Mouse (Mus musculus): ENCODE results near the gene Frat2. TPM values are rescaled to one million over a fixed set of nuclear protein-coding genes. Genes with fewer than 3 reads are reported as not detected.
A peak's percentile ranks its signal among the peaks of the same experiment; 100 is the strongest.

Frat2 gene
- polyA plus RNA-seq, 1 experiment from 2014 or later: 9.8 TPM

DNA sequence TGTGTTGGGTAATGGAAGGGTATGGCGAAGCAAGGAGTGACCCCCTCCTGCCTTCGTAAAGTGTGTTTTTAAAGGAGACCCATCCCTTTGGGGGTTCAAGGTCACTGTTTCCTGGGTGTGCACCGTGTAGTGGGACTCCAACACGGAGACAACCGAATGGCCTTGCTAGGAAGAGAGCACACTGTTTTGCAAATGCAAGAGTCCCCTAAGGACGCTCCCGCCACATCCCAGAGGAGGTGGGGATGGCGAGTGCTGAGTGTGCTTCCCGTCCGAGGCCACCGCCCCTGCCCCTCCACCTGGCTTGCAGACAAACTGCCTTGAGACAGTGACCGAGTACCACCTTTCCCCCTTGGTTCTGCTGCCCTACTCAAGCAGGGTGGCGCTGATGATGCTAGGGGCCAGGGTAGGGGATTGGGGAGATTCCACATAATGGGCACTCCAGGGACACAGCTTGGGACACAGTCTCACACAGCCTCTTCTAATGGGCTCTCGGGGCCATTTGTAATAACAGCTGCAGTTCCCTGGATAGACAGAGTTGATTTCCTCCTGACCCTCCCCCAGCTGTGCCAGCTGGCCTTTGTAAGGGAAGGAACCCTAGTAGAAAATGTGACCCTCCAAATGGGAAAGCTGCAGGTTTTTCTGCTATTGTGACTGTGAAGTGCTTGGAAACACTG is 16.1 kb downstream of the Frat2 start:
- Histone ChIP-seq H3K27ac (ENCODE audit: low read depth, low read length) (peak overlapping the region; percentile 58), H3K27me3 (replicated peaks; ENCODE audit: control insufficient read depth, insufficient read depth, low read length) (no peaks in the 10 kb centered on the region), H3K4me3 (ENCODE audit: low read depth, low read length) (peak overlapping the region; percentile 83), H3K36me3 (ENCODE audit: control insufficient read depth, insufficient read depth, low read length) (no peaks in the 10 kb centered on the region), H3K4me1 (replicated peaks; ENCODE audit: control insufficient read depth, insufficient read depth, low read length) (peaks cover 48% of the 10 kb centered on the region), H3K9me3 (ENCODE audit: control insufficient read depth, low read length) (no peaks in the 10 kb centered on the region), H3K4me2 (peak overlapping the region; percentile 97), H3K9ac (ENCODE audit: low read depth, low read length) (peak overlapping the region; percentile 92)
- 10% methylated on average over 14 of the region's 14 CpGs for WGBS
- ATAC-seq (replicated peaks; ENCODE audit: low FRiP score) (no peak), DNase-seq (ENCODE audit: low spot score) (no peak)

DNA sequence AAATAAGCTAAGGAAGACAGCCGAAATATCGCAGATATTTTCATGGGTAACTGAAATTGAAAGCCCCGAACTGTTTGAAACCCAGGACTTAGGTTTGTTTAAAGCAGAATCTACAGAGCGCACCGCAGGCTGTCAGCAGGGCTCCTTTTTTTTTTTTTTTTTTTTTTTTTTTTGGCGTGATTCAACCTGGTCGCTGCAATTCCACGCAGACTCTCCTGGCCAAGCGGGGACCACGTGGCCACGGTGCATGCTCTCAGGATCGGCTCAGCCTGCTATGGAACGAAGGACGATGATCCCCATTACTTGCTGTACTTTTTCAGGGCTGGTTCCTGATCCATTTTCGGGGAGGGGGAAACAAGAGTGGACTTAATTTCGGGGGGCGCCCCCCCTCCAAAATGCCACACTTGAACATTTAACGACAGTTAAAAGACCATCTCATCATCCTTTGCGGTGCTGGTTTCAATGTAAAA is 16.8 kb downstream of the Frat2 start:
- under 1% methylated on average over 19 of the region's 19 CpGs for WGBS
- peaks cover 41% of the 10 kb centered on the region for H3K4me1 ChIP-seq (replicated peaks; ENCODE audit: control insufficient read depth, insufficient read depth, low read length)
- H3K36me3 ChIP-seq (ENCODE audit: control insufficient read depth, insufficient read depth, low read length): no peaks in the 10 kb centered on the region

DNA sequence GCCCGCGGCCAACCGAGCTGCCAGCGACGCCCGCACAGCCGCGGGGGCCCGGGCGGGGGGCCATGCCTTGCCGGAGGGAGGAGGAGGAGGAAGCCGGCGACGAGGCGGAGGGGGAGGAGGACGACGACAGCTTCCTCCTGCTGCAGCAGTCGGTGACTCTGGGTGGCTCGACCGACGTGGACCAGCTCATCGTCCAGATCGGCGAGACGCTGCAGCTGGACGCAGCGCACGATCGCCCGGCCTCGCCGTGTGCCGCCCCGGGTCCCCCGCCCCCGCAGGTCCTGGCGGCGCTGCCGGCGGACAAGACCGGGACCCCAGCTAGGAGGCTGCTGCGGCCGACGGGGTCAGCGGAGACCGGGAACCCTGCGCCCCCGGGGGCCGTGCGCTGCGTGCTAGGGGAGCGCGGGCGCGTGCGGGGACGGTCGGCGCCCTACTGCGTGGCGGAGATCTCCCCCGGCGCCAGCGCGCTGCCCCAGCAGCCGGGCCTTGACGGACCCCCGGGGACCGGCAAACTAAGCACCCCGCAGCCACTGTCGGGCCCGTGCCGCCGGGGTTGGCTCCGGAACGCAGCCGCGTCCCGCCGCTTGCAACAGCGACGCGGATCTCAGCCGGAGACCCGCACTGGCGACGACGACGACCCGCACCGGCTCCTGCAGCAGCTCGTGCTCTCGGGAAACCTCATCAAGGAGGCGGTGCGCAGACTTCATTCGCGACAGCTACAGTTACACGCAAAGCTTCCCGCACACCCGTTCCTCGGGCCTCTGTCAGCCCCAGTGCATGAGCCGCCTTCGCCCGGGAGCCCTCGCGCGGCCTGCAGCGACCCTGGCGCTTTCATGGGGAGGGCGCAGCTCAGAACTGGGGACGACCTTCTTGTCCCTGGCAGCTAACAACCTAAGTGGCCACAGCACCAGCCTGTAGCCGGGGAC is 17.6 kb downstream of the Frat2 start:
- H3K36me3 ChIP-seq (ENCODE audit: control insufficient read depth, insufficient read depth, low read length): no peaks in the 10 kb centered on the region
- H3K4me1 ChIP-seq (replicated peaks; ENCODE audit: control insufficient read depth, insufficient read depth, low read length): peaks cover 33% of the 10 kb centered on the region
- H3K4me3 ChIP-seq (ENCODE audit: low read depth, low read length): peak overlapping the region; percentile 83
- peak overlapping the region; percentile 92 for H3K9ac ChIP-seq (ENCODE audit: low read depth, low read length)
- peak overlapping the region; percentile 83 for H3K27ac ChIP-seq (ENCODE audit: low read depth, low read length)
- DNase-seq (ENCODE audit: low spot score) (peak; percentile 83), ATAC-seq (replicated peaks; ENCODE audit: low FRiP score) (peak; percentile 50)
- WGBS: 0% methylated on average over 102 of the region's 112 CpGs
- H3K27me3 ChIP-seq (replicated peaks; ENCODE audit: control insufficient read depth, insufficient read depth, low read length): no peaks in the 10 kb centered on the region
- H3K4me2 ChIP-seq: peak overlapping the region; percentile 97
- H3K9me3 ChIP-seq (ENCODE audit: control insufficient read depth, low read length): no peaks in the 10 kb centered on the region

More for the DNA sequence above, 16.8 kb downstream of the Frat2 start:
- H3K9me3 ChIP-seq (ENCODE audit: control insufficient read depth, low read length): no peaks in the 10 kb centered on the region
- H3K27ac ChIP-seq (ENCODE audit: low read depth, low read length): peak overlapping the region; percentile 83
- peak overlapping the region; percentile 92 for H3K9ac ChIP-seq (ENCODE audit: low read depth, low read length)
- H3K27me3 ChIP-seq (replicated peaks; ENCODE audit: control insufficient read depth, insufficient read depth, low read length): no peaks in the 10 kb centered on the region
- DNase-seq (ENCODE audit: low spot score): no peak
- peak overlapping the region; percentile 83 for H3K4me3 ChIP-seq (ENCODE audit: low read depth, low read length)
- no peak for ATAC-seq (replicated peaks; ENCODE audit: low FRiP score)
- H3K4me2 ChIP-seq: peak overlapping the region; percentile 97

DNA sequence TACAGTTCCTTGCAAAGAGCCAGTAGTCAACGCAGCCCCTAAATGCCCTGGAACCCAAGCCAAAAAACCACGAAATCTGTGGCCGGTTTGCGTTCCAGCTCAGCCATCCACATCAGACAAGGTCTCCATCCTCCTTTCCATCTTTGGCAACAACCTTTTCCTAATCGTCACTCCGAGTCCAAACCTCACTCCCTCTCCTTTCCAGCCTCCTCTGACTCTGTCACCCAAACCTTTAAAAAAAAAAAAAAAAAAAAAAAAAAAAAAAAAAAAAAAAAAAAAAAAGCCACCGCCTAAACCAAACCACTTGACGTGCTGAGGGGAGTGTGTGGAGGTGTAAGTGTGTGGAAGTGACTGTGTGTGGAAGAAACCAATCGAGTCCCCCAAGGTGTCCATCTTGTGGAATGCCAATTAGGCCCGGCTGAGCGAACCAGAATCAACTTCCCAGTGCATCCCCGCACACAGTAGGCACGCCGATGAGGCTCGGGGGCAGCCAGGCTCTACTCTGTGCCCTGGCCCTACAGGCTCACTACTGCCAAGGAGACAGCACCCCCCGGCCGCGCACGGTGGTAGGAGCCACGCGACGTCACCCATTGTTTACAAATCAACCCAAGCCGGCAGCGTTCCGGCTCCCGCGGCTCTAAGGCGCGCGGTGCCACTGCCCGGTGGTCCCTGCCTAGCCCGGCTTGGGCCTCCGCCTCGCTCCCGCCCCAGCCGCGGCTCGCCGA is 18.4 kb downstream of the Frat2 start, which contains the start of gene Frat1:
TSS of gene Frat1 (plus strand) at position 590 of the 725 bp plus-strand sequence.
- H3K9me3 ChIP-seq (ENCODE audit: control insufficient read depth, low read length): no peaks in the 10 kb centered on the region
- H3K27ac ChIP-seq (ENCODE audit: low read depth, low read length): peak within 1 kb of the TSS; percentile 83
- 1% methylated on average over 39 of the region's 39 CpGs for WGBS
- no peaks in the 10 kb centered on the region for H3K27me3 ChIP-seq (replicated peaks; ENCODE audit: control insufficient read depth, insufficient read depth, low read length)
- H3K4me2 ChIP-seq: peak within 1 kb of the TSS; percentile 97
- peak within 1 kb of the TSS; percentile 83 for H3K4me3 ChIP-seq (ENCODE audit: low read depth, low read length)
- H3K36me3 ChIP-seq (ENCODE audit: control insufficient read depth, insufficient read depth, low read length): no peaks in the 10 kb centered on the region
- H3K4me1 ChIP-seq (replicated peaks; ENCODE audit: control insufficient read depth, insufficient read depth, low read length): peaks cover 26% of the 10 kb centered on the region
- ATAC-seq (replicated peaks; ENCODE audit: low FRiP score): peak; percentile 89
- DNase-seq (ENCODE audit: low spot score): peak; percentile 98
- peak within 1 kb of the TSS; percentile 92 for H3K9ac ChIP-seq (ENCODE audit: low read depth, low read length)

DNA sequence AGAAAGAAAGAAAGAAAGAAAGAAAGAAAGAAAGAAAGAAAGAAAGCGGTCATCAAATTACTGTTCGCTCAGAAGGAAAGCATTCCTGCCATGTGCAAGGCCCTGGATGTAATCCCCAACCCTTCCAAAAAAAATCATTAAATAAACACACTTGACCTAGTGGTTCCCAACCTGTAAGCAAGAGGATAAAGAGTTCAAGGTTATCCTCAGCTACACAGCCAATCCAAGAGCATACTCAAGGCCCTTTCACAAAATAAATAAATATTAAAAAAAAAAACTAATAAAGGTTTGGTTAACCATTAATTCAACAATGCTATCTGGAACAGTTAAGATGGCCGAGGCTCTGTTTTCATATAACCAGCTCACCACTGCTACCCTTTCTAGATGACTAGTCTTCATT is 19.0 kb downstream of the Frat2 start:
- DNase-seq (ENCODE audit: low spot score): no peak
- peak overlapping the region; percentile 97 for H3K4me2 ChIP-seq

GRCm38 (mm10) chr19:41826529-41826928 is 21.4 kb downstream of the Frat2 start:
- Histone ChIP-seq H3K4me3 (ENCODE audit: low read depth, low read length) (no peak overlapping the region), H3K36me3 (ENCODE audit: control insufficient read depth, insufficient read depth, low read length) (no peaks in the 10 kb centered on the region), H3K4me2 (no peak overlapping the region), H3K27me3 (replicated peaks; ENCODE audit: control insufficient read depth, insufficient read depth, low read length) (no peaks in the 10 kb centered on the region), H3K9ac (ENCODE audit: low read depth, low read length) (no peak overlapping the region), H3K4me1 (replicated peaks; ENCODE audit: control insufficient read depth, insufficient read depth, low read length) (peaks cover 11% of the 10 kb centered on the region), H3K27ac (ENCODE audit: low read depth, low read length) (no peak overlapping the region), H3K9me3 (ENCODE audit: control insufficient read depth, low read length) (no peaks in the 10 kb centered on the region)
- DNase-seq (ENCODE audit: low spot score): no peak
- no peak for ATAC-seq (replicated peaks; ENCODE audit: low FRiP score)
- WGBS: 72% methylated on average over 3 of the region's 3 CpGs

More for the DNA sequence above, 19.0 kb downstream of the Frat2 start:
- Histone ChIP-seq H3K4me3 (ENCODE audit: low read depth, low read length) (peak overlapping the region; percentile 83), H3K27ac (ENCODE audit: low read depth, low read length) (peak overlapping the region; percentile 55), H3K9me3 (ENCODE audit: control insufficient read depth, low read length) (no peaks in the 10 kb centered on the region), H3K9ac (ENCODE audit: low read depth, low read length) (peak overlapping the region; percentile 52; the same call in 1 of the 2 replicates), H3K27me3 (replicated peaks; ENCODE audit: control insufficient read depth, insufficient read depth, low read length) (no peaks in the 10 kb centered on the region), H3K36me3 (ENCODE audit: control insufficient read depth, insufficient read depth, low read length) (no peaks in the 10 kb centered on the region), H3K4me1 (replicated peaks; ENCODE audit: control insufficient read depth, insufficient read depth, low read length) (peaks cover 26% of the 10 kb centered on the region)
- WGBS: 67% methylated on average over 3 of the region's 3 CpGs
- ATAC-seq (replicated peaks; ENCODE audit: low FRiP score): no peak

- Histone ChIP-seq H3K4me1 (replicated peaks; ENCODE audit: control insufficient read depth, insufficient read depth, low read length) (peaks cover 9% of the 10 kb centered on the region), H3K36me3 (ENCODE audit: control insufficient read depth, insufficient read depth, low read length) (no peaks in the 10 kb centered on the region), H3K27ac (ENCODE audit: low read depth, low read length) (no peak overlapping the region), H3K4me2 (no peak overlapping the region), H3K4me3 (ENCODE audit: low read depth, low read length) (no peak overlapping the region), H3K9ac (ENCODE audit: low read depth, low read length) (no peak overlapping the region), H3K27me3 (replicated peaks; ENCODE audit: control insufficient read depth, insufficient read depth, low read length) (no peaks in the 10 kb centered on the region; the same call in 1 of the 2 replicates), H3K9me3 (ENCODE audit: control insufficient read depth, low read length) (no peaks in the 10 kb centered on the region)
- WGBS: 55% methylated on average over 5 of the region's 5 CpGs
- ATAC-seq (replicated peaks; ENCODE audit: low FRiP score) (no peak), DNase-seq (ENCODE audit: low spot score) (no peak)
These were observed 23.0 kb downstream of the Frat2 start for GRCm38 (mm10) chr19:41824950-41825349.

- H3K9me3 ChIP-seq (ENCODE audit: control insufficient read depth, low read length): no peaks in the 10 kb centered on the region
- no peaks in the 10 kb centered on the region for H3K36me3 ChIP-seq (ENCODE audit: control insufficient read depth, insufficient read depth, low read length)
- H3K4me2 ChIP-seq: no peak overlapping the region
- WGBS: 35% methylated on average over 1 of the region's 1 CpGs
- H3K27me3 ChIP-seq (replicated peaks; ENCODE audit: control insufficient read depth, insufficient read depth, low read length): no peaks in the 10 kb centered on the region; the same call in 1 of the 2 replicates
- H3K4me1 ChIP-seq (replicated peaks; ENCODE audit: control insufficient read depth, insufficient read depth, low read length): 0 out of 2 replicates have a peak, but pooled peaks cover 4% of the 10 kb centered on the region
- ATAC-seq (replicated peaks; ENCODE audit: low FRiP score) (peak; percentile 63), DNase-seq (ENCODE audit: low spot score) (no peak)
- no peak overlapping the region for H3K27ac ChIP-seq (ENCODE audit: low read depth, low read length)
- no peak overlapping the region for H3K4me3 ChIP-seq (ENCODE audit: low read depth, low read length)
- no peak overlapping the region for H3K9ac ChIP-seq (ENCODE audit: low read depth, low read length)
These were observed 25.3 kb downstream of the Frat2 start for GRCm38 (mm10) chr19:41822589-41822988.
